Mouse (Mus musculus) cortical plate, adult 2 months (tissue): ENCODE results near the gene C1rl.

Source experiments
- CTCF ChIP-seq: fragments of 200-500 bp; IDR thresholded peaks from 2 replicates; pipeline ENCODE4 v1.5.1; 2011; ENCODE audit warnings: mild to moderate bottlenecking, control low read depth, low read length; ENCODE audit not compliant: insufficient read depth; ENCODE audit errors: extremely low read depth
- POLR2A ChIP-seq: fragments of 200-500 bp; IDR thresholded peaks from 2 replicates; pipeline ENCODE4 v1.6.1; 2011; ENCODE audit warnings: mild to moderate bottlenecking, low read length, control low read depth; ENCODE audit not compliant: insufficient read depth; ENCODE audit errors: extremely low read depth

DNA sequence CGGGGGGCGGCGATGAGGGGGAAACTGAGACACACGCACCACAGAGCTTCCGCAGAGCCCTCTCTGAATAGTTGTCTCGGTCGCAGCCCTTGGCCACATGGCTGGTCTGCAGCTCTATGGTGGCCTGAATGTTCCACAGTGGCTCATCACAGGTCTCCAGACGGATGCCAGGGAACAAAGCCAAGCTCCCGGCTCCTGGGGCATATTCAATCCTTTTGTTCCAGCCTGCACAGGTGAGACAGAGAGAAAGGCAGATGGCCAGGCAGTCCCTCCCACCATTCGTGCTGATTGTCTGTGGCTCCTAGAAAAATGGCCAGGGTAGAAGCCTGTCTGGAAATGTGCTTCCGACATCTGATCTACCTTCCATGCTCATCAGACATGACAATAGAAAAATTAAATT lies 34.4 kb upstream of the C1rl start:
- TF ChIP-seq CTCF = no peak
- TF ChIP-seq POLR2A = no peak
